Mouse (Mus musculus): Measurements from ENCODE around the gene Hc. TPM values are rescaled to one million over a fixed set of nuclear protein-coding genes. Genes with fewer than 3 reads are reported as not detected.

Hc gene
- total RNA-seq, 2 experiments from 2014 or later, result 0.21 TPM; not detected in 1

DNA sequence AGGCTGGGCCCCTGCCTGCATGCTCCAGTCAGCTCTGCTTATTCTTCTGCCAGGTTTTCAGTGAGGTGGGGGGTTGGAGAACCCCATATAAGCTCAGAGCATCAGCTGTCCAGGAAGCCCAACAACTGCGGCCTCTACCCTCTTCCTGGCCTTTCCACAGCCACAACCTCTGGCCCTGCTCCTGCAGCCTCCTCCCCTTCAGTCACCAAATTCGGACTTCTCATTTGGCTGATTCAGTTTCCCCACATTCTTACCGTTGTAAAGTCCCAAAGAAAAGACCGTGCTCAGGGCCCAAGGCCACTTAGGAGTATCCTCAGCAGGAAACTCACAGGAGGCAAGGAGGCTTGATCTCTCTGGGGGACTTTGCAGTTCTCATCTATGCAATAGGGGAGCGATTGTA, 104.3 kb downstream of the Hc start:
- no peak for DNase-seq (ENCODE audit: low spot score in 2 of 2)

DNA sequence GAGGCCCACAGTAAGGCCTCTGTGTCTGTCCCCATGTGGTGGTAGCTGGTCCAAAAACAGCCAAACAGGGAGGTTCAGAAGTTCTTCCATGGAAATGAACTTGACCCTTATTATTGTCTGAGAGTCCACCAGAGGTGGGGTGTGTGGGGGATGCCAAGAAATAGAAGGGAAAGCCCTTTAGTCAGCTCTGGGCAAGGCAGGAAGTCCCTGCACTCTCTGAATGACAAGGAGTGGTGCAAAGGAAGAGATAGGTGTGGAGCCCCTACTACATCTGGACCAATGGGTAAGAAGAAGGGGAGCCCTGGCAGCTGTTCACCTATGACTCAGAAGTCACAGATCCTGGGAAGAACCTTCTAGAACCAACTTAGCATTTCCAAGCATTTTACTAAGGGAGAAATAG, 106.9 kb downstream of the Hc start:
- no peak for DNase-seq (ENCODE audit: low spot score in 2 of 2)

DNA sequence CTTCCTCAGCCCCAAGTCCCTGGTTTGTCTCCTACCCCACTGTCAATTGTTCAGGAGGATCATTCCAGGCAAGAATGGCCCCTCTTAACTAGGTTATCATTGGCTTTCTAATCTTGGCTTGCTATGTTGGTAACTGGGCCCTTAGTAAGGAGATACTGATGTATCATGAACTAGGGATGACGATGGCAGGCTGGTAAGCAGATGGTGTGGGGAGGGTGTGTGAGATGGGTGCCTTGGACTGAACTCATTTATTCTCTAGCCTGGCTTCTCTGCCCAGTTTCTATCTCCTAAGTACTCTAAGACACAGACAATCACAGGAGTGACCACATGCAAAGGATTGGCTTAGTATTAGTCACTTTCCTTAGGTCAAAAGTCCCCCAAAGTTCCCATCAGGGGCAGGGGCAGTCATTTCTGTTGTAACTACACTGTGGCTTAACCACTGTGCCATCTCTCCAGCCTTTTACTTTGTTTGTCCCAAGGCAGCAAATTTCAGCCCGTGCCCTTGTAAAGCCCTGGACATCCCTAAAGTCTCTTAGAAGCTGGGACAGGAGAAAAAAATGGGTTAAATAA, 107.6 kb downstream of the Hc start:
- no peak for DNase-seq (ENCODE audit: low spot score in 2 of 2)

DNA sequence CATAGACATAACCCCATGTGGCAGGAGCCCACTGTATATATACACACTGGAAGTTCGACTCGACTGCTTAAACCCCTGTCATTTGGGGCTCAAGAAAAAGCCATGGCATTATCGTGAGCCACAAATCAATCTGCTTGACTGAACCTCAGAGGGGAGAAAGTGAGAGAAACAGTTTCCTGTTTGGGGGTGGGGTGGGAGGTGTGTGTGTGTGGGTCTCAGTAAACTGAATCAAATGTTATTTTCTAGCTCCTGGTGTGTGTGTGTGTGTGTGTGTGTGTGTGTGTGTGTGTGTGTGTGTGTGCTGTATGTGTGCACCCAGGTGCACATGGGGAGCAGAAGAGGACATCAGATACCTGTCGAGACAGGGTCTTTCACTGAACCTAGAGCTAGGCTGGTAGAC, 108.2 kb downstream of the Hc start:
- no peak for DNase-seq (ENCODE audit: low spot score in 2 of 2)

DNA sequence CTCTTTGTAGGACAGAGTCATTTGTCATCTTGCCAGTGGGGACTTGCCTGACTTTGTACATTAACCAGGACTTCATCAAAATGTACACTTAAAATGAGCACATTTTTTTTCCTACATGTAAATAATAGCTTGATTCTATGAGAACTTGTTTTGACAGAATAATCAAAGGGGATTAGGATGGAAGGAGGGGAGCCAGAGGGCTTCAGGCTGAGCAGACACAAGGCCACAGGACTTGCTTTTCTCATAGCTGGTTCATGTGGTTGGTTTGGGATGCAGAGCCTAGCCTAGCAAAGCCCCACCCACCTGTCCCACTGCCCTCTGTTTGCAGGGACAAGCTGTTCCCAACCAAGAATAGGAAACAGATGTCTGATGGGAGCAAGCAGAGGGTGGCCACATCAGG, 109.8 kb downstream of the Hc start:
- no peak for DNase-seq (ENCODE audit: low spot score in 2 of 2)

DNA sequence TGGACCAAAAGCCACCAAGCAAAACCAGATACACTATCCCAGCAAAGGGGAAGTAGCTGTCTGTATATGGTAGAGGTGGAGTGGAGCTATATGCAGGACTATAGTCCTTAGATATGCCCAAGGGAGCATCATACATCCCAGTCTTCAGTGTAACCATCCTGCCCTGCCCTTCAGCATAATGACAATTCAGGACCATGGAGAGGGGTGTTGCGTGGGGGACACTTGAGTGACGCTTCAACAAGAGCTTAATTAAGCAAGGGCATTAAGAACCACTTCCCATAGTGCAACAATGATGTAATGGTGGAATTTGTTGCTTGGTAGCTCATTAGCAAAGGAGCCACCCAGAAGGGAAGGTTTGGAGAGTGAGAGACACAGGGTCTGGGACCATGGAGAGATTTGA, 112.6 kb downstream of the Hc start:
- no peak for DNase-seq (ENCODE audit: low spot score in 2 of 2)

DNA sequence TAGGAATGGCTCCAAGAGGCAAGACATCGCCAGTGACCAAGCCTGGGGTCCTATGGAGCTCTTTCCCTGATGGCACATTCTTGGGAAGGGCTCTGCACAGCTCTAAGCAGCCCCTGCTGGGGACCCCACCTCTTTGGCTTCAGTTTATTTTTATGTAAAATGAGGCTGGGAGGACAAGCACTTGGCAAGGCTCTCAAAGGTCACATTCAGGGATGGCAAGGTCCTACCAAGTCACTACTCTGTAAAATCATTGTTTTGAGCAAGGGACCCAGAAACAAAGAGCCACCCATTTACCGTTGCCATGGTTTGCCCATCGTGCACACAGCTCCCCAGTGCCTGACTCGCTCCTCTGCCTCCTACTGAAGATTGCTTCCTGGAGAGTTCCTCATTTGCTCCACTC, 115.2 kb downstream of the Hc start:
- DNase-seq (ENCODE audit: low spot score in 2 of 2), result no peak

DNA sequence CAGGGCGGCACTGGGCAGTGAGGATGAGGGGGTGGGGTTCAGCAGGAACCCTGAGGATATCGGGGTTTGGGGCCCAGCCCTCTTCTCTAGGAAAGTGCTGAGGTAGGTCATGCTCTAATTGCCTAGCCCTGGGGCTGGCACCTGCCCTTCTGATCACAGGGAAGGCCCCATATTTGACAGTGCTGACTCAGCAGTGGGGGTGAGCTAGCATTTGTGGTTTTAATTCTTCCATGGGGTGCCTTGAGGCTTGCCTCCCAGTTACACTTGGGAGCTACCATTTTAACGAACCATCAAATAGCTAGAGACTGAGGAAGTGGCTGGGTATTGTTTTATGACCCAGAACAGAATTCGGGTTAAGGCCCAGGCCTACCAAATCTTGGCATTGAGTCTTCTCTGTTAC, 115.7 kb downstream of the Hc start:
- no peak for DNase-seq (ENCODE audit: low spot score in 2 of 2)

DNA sequence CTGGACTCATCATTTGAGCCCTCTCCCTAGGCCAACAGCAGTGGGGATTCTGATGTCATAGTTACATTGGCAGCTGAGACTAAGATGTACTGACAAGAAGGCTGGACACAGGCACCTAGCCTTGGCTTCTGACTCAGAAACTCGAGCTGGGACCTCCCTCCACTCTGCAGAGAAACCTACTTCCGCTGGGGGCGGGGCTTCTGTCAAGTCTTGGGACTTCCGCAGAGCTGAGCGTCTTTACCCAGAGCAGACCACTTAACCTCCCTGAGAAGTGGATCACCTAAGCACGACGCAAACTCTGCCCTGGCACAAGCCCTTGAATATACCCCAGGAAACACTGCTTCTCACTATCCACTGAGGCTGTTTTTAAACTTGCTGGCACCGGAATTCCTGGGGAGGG, 116.5 kb downstream of the Hc start:
- no peak for DNase-seq (ENCODE audit: low spot score in 2 of 2)

DNA sequence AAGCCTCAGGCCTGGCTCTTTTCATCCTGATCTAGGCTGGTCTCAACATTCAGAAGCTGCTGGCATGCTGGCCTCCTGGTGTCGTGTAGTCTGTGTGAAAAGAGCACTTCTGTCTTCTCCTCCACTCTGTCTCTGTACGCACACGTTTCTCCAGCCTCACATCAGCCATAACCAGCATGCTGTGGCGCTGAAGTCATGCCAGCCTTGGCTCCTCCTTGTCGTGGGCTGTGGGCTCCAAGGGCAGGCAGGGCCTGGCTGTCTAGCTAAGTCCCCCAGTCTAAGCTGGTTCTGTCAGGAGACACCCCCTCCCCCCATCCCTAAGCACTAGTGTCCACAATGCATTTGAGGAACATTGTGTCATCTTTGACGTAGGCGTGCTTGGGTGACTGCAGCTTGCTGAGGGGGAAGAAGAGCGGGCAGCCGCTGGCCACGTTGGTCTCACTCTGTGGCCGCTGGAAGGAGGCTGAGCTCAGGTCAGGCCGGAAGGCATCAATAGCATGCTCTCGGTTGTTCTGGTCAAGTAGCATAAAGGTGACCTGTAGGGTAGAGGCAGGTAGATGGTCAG, 117.6 kb downstream of the Hc start:
- DNase-seq (ENCODE audit: low spot score in 2 of 2), result peak in 1 of 2 experiments; percentile 6

DNA sequence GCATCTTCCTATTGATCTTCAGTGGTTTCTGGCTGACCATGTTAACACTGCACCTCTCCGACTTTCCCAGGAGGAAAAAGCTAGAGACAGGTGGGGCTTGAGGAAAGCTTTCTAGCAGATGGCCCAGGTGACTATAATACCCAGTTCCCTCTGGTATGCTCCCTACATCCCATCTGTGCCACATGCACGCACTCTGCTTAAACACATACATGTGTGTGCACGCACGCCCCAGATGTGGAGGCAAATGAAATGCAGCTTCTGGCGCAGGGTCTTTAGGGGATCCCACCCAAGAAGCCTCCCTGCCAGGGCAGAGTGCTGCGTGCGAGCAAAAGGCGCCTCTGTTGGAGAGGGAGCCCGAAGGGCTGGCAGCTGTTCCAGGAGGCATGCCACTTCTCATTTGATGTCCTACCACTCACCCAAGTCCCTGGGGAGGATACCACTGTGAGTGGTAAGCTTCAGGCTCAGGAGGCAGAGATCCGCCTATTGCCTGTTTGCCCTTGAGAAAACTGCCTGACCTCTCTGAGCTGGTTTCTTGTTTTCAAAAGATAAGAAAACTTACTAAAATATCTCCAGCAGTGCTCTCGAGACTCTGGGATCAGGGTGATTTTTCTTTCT, 120.1 kb downstream of the Hc start:
- DNase-seq (ENCODE audit: low spot score in 2 of 2), result no peak

DNA sequence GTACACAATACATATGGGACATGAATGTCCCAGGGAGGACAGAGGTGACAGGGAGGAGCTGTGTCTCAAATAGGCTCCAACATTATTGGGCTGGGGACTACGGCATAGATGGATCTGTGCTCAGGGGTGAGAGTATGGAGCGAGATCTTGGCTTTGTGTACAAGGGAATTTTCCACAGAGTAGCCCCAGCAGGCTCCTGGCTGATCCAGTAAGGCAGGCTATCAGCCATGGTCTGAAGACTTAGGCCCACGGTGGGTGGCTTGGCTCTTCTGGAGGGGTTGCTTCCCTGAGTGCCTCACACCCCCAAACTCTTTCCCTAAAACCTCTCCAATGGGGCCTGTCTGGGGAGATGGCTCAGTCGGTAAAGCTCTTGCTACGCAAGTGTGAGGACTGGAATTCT, 121.0 kb downstream of the Hc start:
- DNase-seq (ENCODE audit: low spot score in 2 of 2), result no peak

DNA sequence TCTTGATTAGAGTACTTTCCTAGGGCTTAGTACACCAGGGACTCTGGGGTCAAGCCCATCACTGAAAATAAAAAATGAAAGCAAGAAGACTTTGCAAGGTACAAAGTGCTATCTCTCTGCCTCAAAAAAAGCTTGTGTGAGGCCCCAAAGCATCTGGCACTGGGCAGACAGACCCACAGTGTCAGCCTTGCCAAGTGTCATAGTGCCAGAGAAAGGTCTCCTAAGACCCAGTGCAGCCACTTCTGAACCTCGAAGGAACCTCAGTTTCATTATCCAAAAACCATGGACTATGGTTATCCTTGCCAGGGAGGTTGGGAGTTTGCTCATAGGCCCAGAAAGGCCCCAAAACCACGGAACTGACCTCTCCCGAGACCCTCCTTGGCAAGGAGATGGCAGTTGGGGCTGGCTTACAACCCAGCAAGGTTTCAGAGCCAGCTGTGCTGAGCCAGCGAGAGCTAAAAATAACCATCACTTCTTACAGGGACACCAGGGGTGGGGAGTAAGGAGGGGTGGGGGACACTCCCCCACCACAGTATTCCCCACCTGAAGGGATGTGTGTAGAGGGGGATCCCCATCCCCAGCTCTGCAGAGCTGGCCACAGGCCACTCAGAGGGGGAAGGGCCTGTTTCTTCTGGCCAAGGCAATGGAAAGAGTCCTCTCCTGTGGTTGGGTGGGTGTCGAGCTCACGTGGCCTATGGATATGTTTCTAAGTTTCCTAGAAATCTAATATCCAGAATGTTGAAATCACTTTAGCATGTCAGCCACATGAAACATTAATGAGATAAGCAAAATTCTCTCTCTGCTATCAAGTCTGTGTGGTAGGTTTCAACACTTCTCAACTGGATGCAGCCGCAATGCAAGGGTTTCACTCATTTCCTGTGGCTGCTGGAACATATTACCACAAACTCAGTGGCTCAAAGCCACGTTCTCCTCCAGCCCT, 122.7 kb downstream of the Hc start:
- no peak for DNase-seq (ENCODE audit: low spot score in 2 of 2)

DNA sequence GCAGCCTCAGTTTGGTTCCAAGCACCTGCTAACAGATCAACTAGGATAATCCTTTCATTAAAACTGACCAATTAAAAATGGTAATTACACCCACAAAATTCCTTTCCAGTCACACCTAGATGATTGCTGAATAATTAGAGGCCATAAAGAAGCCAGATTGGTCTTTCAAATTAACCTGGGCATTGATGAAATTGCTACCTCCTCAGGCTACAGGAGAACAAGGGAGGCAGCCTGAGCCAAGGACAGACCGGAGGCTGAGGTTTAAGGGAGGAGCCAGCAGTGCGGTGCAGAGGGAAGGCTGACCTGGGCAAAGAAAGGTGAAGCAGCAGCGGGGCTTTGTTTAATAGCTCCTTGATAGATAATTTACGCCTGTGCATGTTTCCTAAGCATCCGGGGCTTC, 123.8 kb downstream of the Hc start:
- no peak for DNase-seq (ENCODE audit: low spot score in 2 of 2)

Other genes with a start within 250 kb of the Hc start
- 10 to 100 TPM; 89.3 to 94.3 TPM for gene Fbxw2, start 235.1 kb downstream of the Hc start, total RNA-seq (2021)
- under 1 TPM in 1 of 2 experiments, not detected in 1; 0.21 TPM for gene Gm34653, start 228.4 kb downstream of the Hc start, total RNA-seq (2021)
- gene Cutal, start 187.0 kb downstream of the Hc start, total RNA-seq (2021), result under 1 TPM; 0.23 to 0.53 TPM
- 10 to 100 TPM; 38.1 to 41.5 TPM for gene Psmd5, start 186.5 kb downstream of the Hc start, total RNA-seq (2021)
- gene Phf19, start 147.4 kb downstream of the Hc start, total RNA-seq (2021), result 1 to 10 TPM in 1 of 2 experiments, under 1 TPM in 1; 0.87 to 1.3 TPM
- 1 to 10 TPM; 1.5 to 3.1 TPM for gene Traf1, start 99.7 kb downstream of the Hc start, total RNA-seq (2021)
- under 1 TPM in 1 of 2 experiments, not detected in 1; 0.63 TPM for gene AI182371, start 40.1 kb upstream of the Hc start, total RNA-seq (2021)
- gene Cntrl, start 48.1 kb upstream of the Hc start, total RNA-seq (2021), result 1 to 10 TPM; 6.8 to 8.2 TPM
- 100 to 1,000 TPM; 235 to 239 TPM for gene Rab14, start 139.7 kb upstream of the Hc start, total RNA-seq (2021)
- gene Gsn, start 194.9 kb upstream of the Hc start, total RNA-seq (2021), result 10 to 100 TPM; 31.3 to 39.8 TPM

All from left cerebral cortex, adult 18-20 months (tissue).